Mouse (Mus musculus) CH12.LX (cell line): ENCODE measurements at regions not wholly inside any gene's neighbourhood (a gene's known extent, or its start where the extent isn't known, plus 50 kb on each side); places are given as distances from the start of the nearest gene placed in this dataset.

Source experiments
- DNase-seq: peaks from one replicate; pipeline ENCODE4 v3.0.0-alpha.2; 2013; ENCODE audit errors: extremely low read depth
- H3K27ac ChIP-seq: 2 replicates; pipeline ENCODE4 v1.5.1; 2012; ENCODE audit warnings: low read depth, mild to moderate bottlenecking, control low read depth, moderate library complexity; ENCODE audit not compliant: insufficient read depth
- H3K27me3 ChIP-seq: replicated peaks from 2 replicates; pipeline ENCODE3; 2012; ENCODE audit warnings: inconsistent platforms
- H3K36me3 ChIP-seq, 2 experiments: replicated peaks in 1 of 2; 2 replicates each; pipeline versions ENCODE3 to v1.6.1; 2012; ENCODE audit warnings: inconsistent platforms in 1 of 2, low read length in 1 of 2, mild to moderate bottlenecking in 1 of 2, mixed read lengths in 1 of 2, moderate library complexity in 1 of 2; ENCODE audit not compliant: control insufficient read depth in 1 of 2, insufficient read depth in 1 of 2
- H3K4me1 ChIP-seq, 2 experiments: 2 replicates each; pipeline ENCODE4 v1.6.1; 2012; ENCODE audit warnings: inconsistent platforms in 1 of 2, moderate library complexity in 1 of 2; ENCODE audit not compliant: insufficient read depth in 2 of 2, control insufficient read depth in 1 of 2
- H3K4me2 ChIP-seq: 2 replicates; pipeline ENCODE4 v1.6.1; 2012; ENCODE audit warnings: low read depth, mild to moderate bottlenecking, control low read depth; ENCODE audit not compliant: poor library complexity, insufficient read depth, severe bottlenecking
- H3K4me3 ChIP-seq, 3 experiments: fragments of 150-350 bp in 1 of 3; sonication (generic) in 1 of 3; replicated peaks in 1 of 3; 2 replicates each; pipeline versions ENCODE3 to v1.5.1; 2011 to 2012; ENCODE audit warnings: low read depth in 2 of 3, low read length in 2 of 3, mild to moderate bottlenecking in 2 of 3, moderate library complexity in 2 of 3, control low read depth in 1 of 3, improper control_type of control experiment in 1 of 3, inconsistent platforms in 1 of 3, mixed read lengths in 1 of 3; ENCODE audit not compliant: poor library complexity in 1 of 3
- H3K79me2 ChIP-seq: replicated peaks from 2 replicates; pipeline ENCODE4 v1.6.1; 2012; ENCODE audit warnings: mild to moderate bottlenecking, moderate library complexity; ENCODE audit not compliant: control insufficient read depth, poor library complexity, insufficient read depth, severe bottlenecking; ENCODE audit errors: extremely low read depth
- H3K9ac ChIP-seq: 2 replicates; pipeline ENCODE4 v1.6.1; 2012; ENCODE audit warnings: low read depth, mild to moderate bottlenecking, control low read depth, moderate library complexity; ENCODE audit not compliant: insufficient read depth
- H3K9me3 ChIP-seq: replicated peaks from 2 replicates; pipeline ENCODE3; 2012; ENCODE audit warnings: low read length, inconsistent platforms, mixed read lengths
- BHLHE40 ChIP-seq: IDR thresholded peaks from 2 replicates; pipeline ENCODE4 v1.6.1; 2011; ENCODE audit warnings: mild to moderate bottlenecking, low read depth, low read length, improper control_type of control experiment
- CTCF ChIP-seq, 2 experiments: IDR thresholded peaks in 1 of 2; conservative IDR thresholded peaks in 1 of 2; 2 replicates each; pipeline ENCODE4 v1.5.1; 2011 to 2012; ENCODE audit warnings: low read depth in 2 of 2, low read length in 2 of 2, improper control_type of control experiment in 1 of 2, inconsistent platforms in 1 of 2, mild to moderate bottlenecking in 1 of 2, moderate library complexity in 1 of 2
- E2F4 ChIP-seq: IDR thresholded peaks from 2 replicates; pipeline ENCODE4 v1.6.1; 2011; ENCODE audit warnings: low read depth, low read length, improper control_type of control experiment; ENCODE audit not compliant: insufficient replicate concordance
- EP300 ChIP-seq: IDR thresholded peaks from 2 replicates; pipeline ENCODE4 v1.6.1; 2011; ENCODE audit warnings: low read length, improper control_type of control experiment
- KAT2A ChIP-seq: IDR thresholded peaks from 2 replicates; pipeline ENCODE4 v1.6.1; 2012; ENCODE audit warnings: low read length, improper control_type of control experiment, inconsistent platforms; ENCODE audit not compliant: insufficient replicate concordance
- MAFK ChIP-seq: IDR thresholded peaks from 2 replicates; pipeline ENCODE4 v1.6.1; 2011; ENCODE audit warnings: low read length, improper control_type of control experiment; ENCODE audit not compliant: insufficient replicate concordance
- MAZ ChIP-seq: IDR thresholded peaks from 2 replicates; pipeline ENCODE4 v1.6.1; 2012; ENCODE audit warnings: low read depth, mild to moderate bottlenecking, inconsistent platforms, low read length, improper control_type of control experiment, moderate library complexity
- MEF2A ChIP-seq: IDR thresholded peaks from 2 replicates; pipeline ENCODE4 v1.6.1; 2014; ENCODE audit warnings: low read depth, mild to moderate bottlenecking, inconsistent platforms, low read length, improper control_type of control experiment, borderline replicate concordance
- NELFE ChIP-seq: IDR thresholded peaks from 2 replicates; pipeline ENCODE4 v1.6.1; 2011; ENCODE audit warnings: low read depth, low read length, improper control_type of control experiment
- POLR2AphosphoS2 ChIP-seq: IDR thresholded peaks from 2 replicates; pipeline ENCODE4 v1.6.1; 2011; ENCODE audit warnings: low read depth, low read length, improper control_type of control experiment
- RAD21 ChIP-seq: IDR thresholded peaks from 2 replicates; pipeline ENCODE4 v1.6.1; 2011; ENCODE audit warnings: low read depth, mild to moderate bottlenecking, low read length, improper control_type of control experiment, moderate library complexity
- SIN3A ChIP-seq: IDR thresholded peaks from 2 replicates; pipeline ENCODE4 v1.6.1; 2012; ENCODE audit warnings: low read length, improper control_type of control experiment, inconsistent platforms
- SMC3 ChIP-seq: IDR thresholded peaks from 2 replicates; pipeline ENCODE4 v1.6.1; 2011; ENCODE audit warnings: low read depth, low read length, improper control_type of control experiment
- TBP ChIP-seq: conservative IDR thresholded peaks from 2 replicates; pipeline ENCODE4 v1.6.1; 2011; ENCODE audit warnings: low read depth, low read length, improper control_type of control experiment
- TCF12 ChIP-seq: IDR thresholded peaks from 2 replicates; pipeline ENCODE4 v1.6.1; 2014; ENCODE audit warnings: low read depth, mild to moderate bottlenecking, inconsistent platforms, low read length, improper control_type of control experiment
- ZKSCAN1 ChIP-seq: IDR thresholded peaks from 2 replicates; pipeline ENCODE4 v1.6.1; 2012; ENCODE audit warnings: low read depth, inconsistent platforms, low read length, improper control_type of control experiment, borderline replicate concordance
- ZMIZ1 ChIP-seq: IDR thresholded peaks from 2 replicates; pipeline ENCODE4 v1.6.1; 2012; ENCODE audit warnings: low read depth, mild to moderate bottlenecking, inconsistent platforms, low read length, improper control_type of control experiment
- dilution Hi-C: fragments of 300-500 bp; cut with MboI; formaldehyde crosslinking; loops from 2 replicates; pipeline ENCODE4 v1.14.3; 2020; ENCODE audit warnings: low sequenced_read_pairs; ENCODE audit not compliant: extremely low pct_unique_long_range_greater_than_20kb, extremely low pct_ligation_motif_present
- in situ Hi-C: fragments of 300-500 bp; cut with MboI; formaldehyde crosslinking; loops from 3 replicates; pipeline ENCODE4 v1.14.3; 2019; ENCODE audit warnings: low sequenced_read_pairs, low pct_ligation_motif_present, low pct_unique_long_range_greater_than_20kb, mixed read lengths

DNA sequence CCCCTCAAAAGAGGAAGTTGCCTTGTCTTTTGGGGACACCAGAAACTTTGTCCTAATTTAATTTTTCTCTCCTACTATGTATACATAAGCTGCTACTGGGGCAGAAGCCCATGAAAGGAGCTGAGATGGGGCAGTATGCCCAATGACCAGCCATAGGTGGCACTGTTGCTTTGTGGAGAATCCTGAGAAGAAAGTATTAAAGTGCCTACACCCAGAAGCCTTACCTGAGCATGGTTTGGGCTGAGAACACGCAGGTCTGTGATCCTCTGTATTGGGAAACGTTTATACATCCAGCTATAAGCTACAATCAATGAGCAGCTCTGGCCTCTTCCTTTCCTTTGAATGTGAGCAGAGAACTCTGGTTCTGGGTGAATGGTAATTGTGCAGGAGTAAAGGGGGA lies 1088.5 kb downstream of the Jrkl start:
- H3K36me3 ChIP-seq = no peaks in the 10 kb centered on the region
- H3K79me2 ChIP-seq = no peaks in the 10 kb centered on the region
- no peaks in the 10 kb centered on the region for H3K9me3 ChIP-seq
- no peak overlapping the region for H3K4me2 ChIP-seq
- no peaks in the 10 kb centered on the region for H3K27me3 ChIP-seq
- H3K9ac ChIP-seq = no peak overlapping the region
- no peaks in the 10 kb centered on the region for H3K4me1 ChIP-seq
- in situ Hi-C loops = no loop called here
- peak; percentile 31 for DNase-seq
- TF ChIP-seq SIN3A = no peak
- no peak for TF ChIP-seq EP300
- peak; percentile 13; the same call in 1 of the 2 replicates for TF ChIP-seq SMC3
- peak; percentile 37 for TF ChIP-seq RAD21
- no peak for TF ChIP-seq KAT2A
- no peak for TF ChIP-seq BHLHE40
- TF ChIP-seq MAFK = no peak
- TF ChIP-seq MAZ = no peak
- TF ChIP-seq ZMIZ1 = no peak
- TF ChIP-seq TCF12 = no peak
- TF ChIP-seq E2F4 = no peak
- no peak for TF ChIP-seq POLR2AphosphoS2
- no peak for TF ChIP-seq TBP
- peak; percentile 15 to 30; a peak in 2 of 4 replicates for TF ChIP-seq CTCF (conservative IDR thresholded peaks at IDR 0.05 in 1 of 2, IDR thresholded peaks at IDR 0.05 in 1 of 2; ENCODE audit: low read depth in 2 of 2, low read length in 2 of 2)
- no peak for TF ChIP-seq ZKSCAN1
- TF ChIP-seq NELFE = no peak
- TF ChIP-seq, all 38 proteins: peak for 3
- no peak overlapping the region for H3K27ac ChIP-seq
- H3K4me3 ChIP-seq = no peak overlapping the region
- dilution Hi-C loops = no loop called here

DNA sequence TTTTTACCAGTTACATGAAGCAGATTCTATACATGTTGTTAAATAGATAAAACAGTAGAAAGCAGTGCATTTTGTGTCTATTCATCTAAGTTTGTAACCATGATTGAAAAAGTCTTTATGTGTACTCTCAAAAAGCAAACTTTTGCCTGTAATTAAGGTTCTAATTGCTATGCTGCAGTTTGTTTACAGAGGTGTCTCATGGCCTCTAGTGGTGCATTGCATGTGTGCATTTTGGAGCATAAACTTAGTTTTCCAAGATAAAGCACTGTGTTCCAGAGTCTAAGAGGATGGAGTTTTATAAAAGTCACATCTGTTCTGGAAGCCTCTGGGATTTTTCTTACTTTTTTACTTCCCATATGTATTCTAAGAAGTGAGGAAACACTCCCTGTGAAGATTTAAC lies 1132.3 kb downstream of the Jrkl start:
- Histone ChIP-seq H3K79me2 (no peaks in the 10 kb centered on the region), H3K4me1 (no peaks in the 10 kb centered on the region), H3K9ac (no peak overlapping the region), H3K27me3 (no peaks in the 10 kb centered on the region), H3K27ac (no peak overlapping the region), H3K36me3 (no peaks in the 10 kb centered on the region), H3K4me2 (no peak overlapping the region), H3K4me3 (no peak overlapping the region), H3K9me3 (no peaks in the 10 kb centered on the region)
- in situ Hi-C loops (no loop called here), dilution Hi-C loops (no loop called here)
- no peak for TF ChIP-seq TBP
- TF ChIP-seq MEF2A = no peak
- 0 out of 4 replicates have a peak, but pooled peaks of 1 of the 2 experiments have one; percentile 0 for TF ChIP-seq CTCF (conservative IDR thresholded peaks at IDR 0.05 in 1 of 2, IDR thresholded peaks at IDR 0.05 in 1 of 2; ENCODE audit: low read depth in 2 of 2, low read length in 2 of 2)
- TF ChIP-seq, all 38 proteins: peak for 1
- DNase-seq = no peak
